Mouse (Mus musculus): ENCODE measurements around the gene Strip1. TPM values are rescaled to one million over a fixed set of nuclear protein-coding genes. Genes with fewer than 3 reads are reported as not detected.
A peak's percentile ranks its signal among the peaks of the same experiment; 100 is the strongest.
"Not testable (repeated sequence)": the region's sequence is repeated elsewhere in the genome, so short reads cannot be mapped to it uniquely, and the experiment has no call there.

The Strip1 gene
- polyA plus RNA-seq, 1 experiment from 2014 or later: 79.8 TPM

GRCm38 (mm10) chr3:107652968-107653367 is 21.5 kb upstream of the Strip1 start:
- H3K36me3 ChIP-seq: no peaks in the 10 kb centered on the region
- WGBS: 96% methylated on average over 3 of the region's 3 CpGs
- H3K27ac ChIP-seq: no peak overlapping the region
- no peak for ATAC-seq (ENCODE audit: insufficient number of reproducible peaks, insufficient read depth, low FRiP score, low TSS enrichment, low read depth)
- H3K4me3 ChIP-seq (replicated peaks): no peak overlapping the region
- H3K27me3 ChIP-seq: no peaks in the 10 kb centered on the region
- no peaks in the 10 kb centered on the region for H3K4me1 ChIP-seq (replicated peaks)
- H3K4me2 ChIP-seq: no peak overlapping the region
- no peak overlapping the region for H3K9ac ChIP-seq (replicated peaks)
- H3K9me3 ChIP-seq: no peaks in the 10 kb centered on the region

GRCm38 (mm10) chr3:107650276-107650675 is 18.8 kb upstream of the Strip1 start:
- H3K4me2 ChIP-seq; ATAC-seq (ENCODE audit: insufficient number of reproducible peaks, insufficient read depth, low FRiP score, low TSS enrichment, low read depth); H3K9me3 ChIP-seq; H3K36me3 ChIP-seq; H3K27me3 ChIP-seq; H3K27ac ChIP-seq; H3K9ac ChIP-seq (replicated peaks); H3K4me3 ChIP-seq (replicated peaks); H3K4me1 ChIP-seq (replicated peaks): not testable (repeated sequence)
- 75% methylated on average over 5 of the region's 5 CpGs for WGBS

- ATAC-seq (ENCODE audit: insufficient number of reproducible peaks, insufficient read depth, low FRiP score, low TSS enrichment, low read depth): no peak
- Histone ChIP-seq H3K36me3 (no peaks in the 10 kb centered on the region), H3K27ac (no peak overlapping the region), H3K4me3 (replicated peaks) (no peak overlapping the region), H3K4me1 (replicated peaks) (no peaks in the 10 kb centered on the region), H3K27me3 (no peaks in the 10 kb centered on the region), H3K4me2 (no peak overlapping the region), H3K9me3 (no peaks in the 10 kb centered on the region), H3K9ac (replicated peaks) (no peak overlapping the region)
- WGBS: 93% methylated on average over 3 of the region's 3 CpGs
Measured at GRCm38 (mm10) chr3:107646947-107647346, 15.5 kb upstream of the Strip1 start.

DNA sequence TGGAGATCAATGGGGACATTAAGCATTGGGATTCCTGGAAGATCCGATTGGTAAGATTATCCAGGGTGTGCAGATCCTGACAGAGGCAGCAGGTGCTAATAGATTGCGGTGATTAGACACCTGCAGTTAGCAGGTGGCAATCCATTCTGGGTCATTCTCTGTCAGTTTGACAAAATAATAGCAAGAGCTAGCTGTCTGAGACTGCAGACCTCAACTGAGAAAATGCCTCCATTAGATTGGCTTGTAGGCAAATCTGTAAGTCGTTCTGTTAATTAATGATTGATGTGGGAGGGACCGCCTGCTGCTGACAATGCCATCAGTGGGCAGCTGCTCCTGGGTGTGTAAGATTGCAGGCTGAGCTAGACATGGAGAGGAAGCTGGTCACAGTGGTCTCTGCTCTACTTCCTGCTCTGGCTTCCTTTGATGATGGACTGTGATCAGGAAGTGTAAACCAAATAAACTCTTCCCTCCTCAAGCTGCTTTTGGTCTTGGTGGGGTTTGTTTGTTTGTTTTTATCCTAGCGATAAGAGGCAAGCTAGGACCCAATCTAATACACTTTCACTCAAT is 6.2 kb upstream of the Strip1 start:
- Histone ChIP-seq H3K27me3 (no peaks in the 10 kb centered on the region), H3K4me1 (replicated peaks) (no peaks in the 10 kb centered on the region), H3K4me3 (replicated peaks) (no peak overlapping the region), H3K36me3 (no peaks in the 10 kb centered on the region), H3K9ac (replicated peaks) (no peak overlapping the region), H3K4me2 (no peak overlapping the region), H3K9me3 (no peaks in the 10 kb centered on the region), H3K27ac (no peak overlapping the region)
- 63% methylated on average over 5 of the region's 5 CpGs for WGBS
- no peak for ATAC-seq (ENCODE audit: insufficient number of reproducible peaks, insufficient read depth, low FRiP score, low TSS enrichment, low read depth)

GRCm38 (mm10) chr3:107636236-107636635 is 4.7 kb upstream of the Strip1 start:
- ATAC-seq (ENCODE audit: insufficient number of reproducible peaks, insufficient read depth, low FRiP score, low TSS enrichment, low read depth): no peak
- no peak overlapping the region for H3K9ac ChIP-seq (replicated peaks)
- H3K27me3 ChIP-seq: no peaks in the 10 kb centered on the region
- H3K4me2 ChIP-seq: no peak overlapping the region
- H3K36me3 ChIP-seq: no peaks in the 10 kb centered on the region
- no peak overlapping the region for H3K4me3 ChIP-seq (replicated peaks)
- no peak overlapping the region for H3K27ac ChIP-seq
- WGBS: 76% methylated on average over 3 of the region's 3 CpGs
- no peaks in the 10 kb centered on the region for H3K4me1 ChIP-seq (replicated peaks)
- no peaks in the 10 kb centered on the region for H3K9me3 ChIP-seq

DNA sequence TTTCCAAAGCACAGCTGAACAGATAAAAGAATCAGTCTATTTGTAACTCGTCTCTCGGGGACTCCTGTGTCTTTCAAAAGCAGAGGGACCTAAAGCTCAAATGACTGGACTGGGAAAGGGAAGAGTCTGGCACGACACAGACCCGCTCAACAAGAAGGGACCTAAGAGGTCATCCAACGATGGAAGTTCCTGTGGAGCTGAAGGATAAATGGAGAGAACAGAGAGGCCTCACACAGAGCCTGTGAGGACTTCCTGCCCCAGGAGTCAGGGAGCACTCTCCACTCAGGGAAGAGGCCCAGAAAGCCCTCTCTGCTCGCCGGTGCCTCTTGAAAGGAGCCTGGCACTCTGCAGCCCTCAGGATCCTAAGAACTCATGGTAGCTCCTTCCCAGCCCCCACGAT is 4.3 kb upstream of the Strip1 start:
- no peak for ATAC-seq (ENCODE audit: insufficient number of reproducible peaks, insufficient read depth, low FRiP score, low TSS enrichment, low read depth)

DNA sequence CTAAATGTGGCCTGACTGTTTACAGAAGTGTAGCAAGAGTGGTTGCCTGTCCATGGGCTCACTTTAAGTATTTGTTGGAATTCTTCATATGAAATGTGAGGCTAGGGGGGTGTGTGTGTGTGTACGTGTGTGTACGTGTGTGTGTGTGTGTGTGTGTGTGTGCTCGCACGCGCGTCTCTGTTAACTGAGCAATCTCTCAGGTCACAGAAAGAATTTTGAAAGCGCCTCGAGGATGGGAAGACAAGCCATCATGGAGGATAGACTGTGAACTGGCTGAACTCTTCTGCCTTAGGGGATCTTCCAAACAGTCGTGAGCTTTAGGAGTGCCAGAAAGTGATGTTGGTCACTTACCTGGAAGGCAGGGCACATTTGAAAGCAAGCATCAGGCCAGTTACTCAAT is 2.4 kb upstream of the Strip1 start:
- 87% methylated on average over 9 of the region's 9 CpGs for WGBS
- Histone ChIP-seq H3K4me3 (replicated peaks) (no peak overlapping the region), H3K36me3 (peaks cover 7% of the 10 kb centered on the region; the same call in 1 of the 2 replicates), H3K9me3 (no peaks in the 10 kb centered on the region), H3K9ac (replicated peaks) (no peak overlapping the region), H3K27ac (no peak overlapping the region), H3K27me3 (no peaks in the 10 kb centered on the region), H3K4me2 (no peak overlapping the region), H3K4me1 (replicated peaks) (peaks cover 6% of the 10 kb centered on the region; the same call in 1 of the 2 replicates)
- ATAC-seq (ENCODE audit: insufficient number of reproducible peaks, insufficient read depth, low FRiP score, low TSS enrichment, low read depth): no peak

More for the DNA sequence above, 4.3 kb upstream of the Strip1 start:
- Histone ChIP-seq H3K9me3 (no peaks in the 10 kb centered on the region), H3K27ac (no peak overlapping the region), H3K9ac (replicated peaks) (no peak overlapping the region), H3K4me1 (replicated peaks) (no peaks in the 10 kb centered on the region), H3K36me3 (no peaks in the 10 kb centered on the region), H3K4me2 (no peak overlapping the region), H3K4me3 (replicated peaks) (no peak overlapping the region), H3K27me3 (no peaks in the 10 kb centered on the region)
- 61% methylated on average over 8 of the region's 8 CpGs for WGBS

DNA sequence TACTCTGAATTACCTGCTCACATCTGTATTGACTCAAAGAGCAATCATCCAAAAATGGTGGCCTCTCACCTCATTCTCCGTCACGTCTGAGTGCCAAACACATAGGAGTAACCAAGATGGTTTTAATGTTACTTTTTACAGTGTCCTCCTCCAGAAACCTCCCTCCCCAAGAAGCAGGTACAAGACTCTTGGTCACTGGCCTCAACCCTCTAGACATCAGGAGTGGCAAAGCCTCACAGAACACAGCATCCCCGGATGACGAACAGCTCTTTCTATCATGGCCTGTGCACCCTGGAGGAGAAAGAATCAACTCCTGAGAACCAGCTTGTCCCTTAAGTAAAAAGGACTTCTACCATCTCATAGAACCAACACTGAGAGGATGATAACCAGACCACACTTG is 1.3 kb upstream of the Strip1 start:
- H3K9me3 ChIP-seq: no peaks in the 10 kb centered on the region
- H3K36me3 ChIP-seq: peaks cover 17% of the 10 kb centered on the region; the same call in 1 of the 2 replicates
- H3K27ac ChIP-seq: no peak overlapping the region
- no peak for ATAC-seq (ENCODE audit: insufficient number of reproducible peaks, insufficient read depth, low FRiP score, low TSS enrichment, low read depth)
- no peak overlapping the region for H3K4me2 ChIP-seq
- H3K4me1 ChIP-seq (replicated peaks): peaks cover 6% of the 10 kb centered on the region; the same call in 1 of the 2 replicates
- WGBS: 70% methylated on average over 4 of the region's 4 CpGs
- no peak overlapping the region for H3K4me3 ChIP-seq (replicated peaks)
- H3K9ac ChIP-seq (replicated peaks): no peak overlapping the region
- H3K27me3 ChIP-seq: no peaks in the 10 kb centered on the region

DNA sequence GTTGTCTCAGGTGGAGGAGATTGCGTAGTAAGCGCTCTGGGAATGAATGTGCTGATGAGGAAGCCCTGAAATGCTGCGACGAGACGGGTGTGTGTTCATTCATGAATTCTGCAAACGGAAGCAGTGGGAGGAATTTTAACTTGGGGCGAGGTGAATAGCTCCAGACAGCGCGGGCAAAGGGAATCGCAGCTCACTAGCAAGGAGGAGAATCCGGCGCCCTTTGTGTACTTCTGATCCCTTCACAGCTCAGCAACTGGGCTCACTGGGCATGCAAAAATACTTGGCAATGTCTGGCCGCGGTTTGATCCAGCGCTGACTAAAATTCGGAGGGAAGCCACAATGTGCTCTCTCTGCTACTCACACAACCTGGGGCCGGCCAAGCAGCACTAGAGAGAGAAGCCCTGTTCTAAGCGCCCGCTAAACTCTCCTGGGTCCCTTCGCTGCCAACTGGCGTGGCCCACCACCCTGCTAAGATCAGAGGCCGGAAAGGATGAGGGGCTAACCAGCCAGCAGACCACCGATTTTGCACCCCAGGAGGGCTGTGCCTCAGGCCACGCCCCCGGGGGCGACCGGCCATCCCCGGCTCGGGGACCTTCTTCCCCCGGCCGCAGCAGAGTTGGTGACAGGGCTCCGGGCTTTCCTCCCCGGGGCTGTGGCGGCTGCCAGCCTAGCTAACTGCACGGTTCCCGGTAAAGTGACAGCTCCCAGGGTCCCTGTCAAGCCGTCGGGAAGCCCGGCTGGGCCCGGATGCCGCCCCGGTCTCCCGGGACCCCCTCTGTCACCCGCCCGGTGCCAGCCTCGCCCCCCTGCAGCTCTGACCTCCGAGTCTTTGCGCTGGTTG is 592 bp downstream of the Strip1 start, which contains the start of gene Gm10961:
TSS of gene Gm10961 (plus strand) at position 641 of the 841 bp plus-strand sequence.
- H3K9me3 ChIP-seq: no peaks in the 10 kb centered on the region
- 1% methylated on average over 48 of the region's 48 CpGs for WGBS
- no peaks in the 10 kb centered on the region for H3K27me3 ChIP-seq
- peak; percentile 63 for ATAC-seq (ENCODE audit: insufficient number of reproducible peaks, insufficient read depth, low FRiP score, low TSS enrichment, low read depth)
- peaks cover 35% of the 10 kb centered on the region for H3K36me3 ChIP-seq
- H3K9ac ChIP-seq (replicated peaks): peak within 1 kb of the TSS; percentile 95
- H3K4me1 ChIP-seq (replicated peaks): peaks cover 6% of the 10 kb centered on the region; the same call in 1 of the 2 replicates
- H3K4me3 ChIP-seq (replicated peaks): peak within 1 kb of the TSS; percentile 98
- peak within 1 kb of the TSS; percentile 79 for H3K4me2 ChIP-seq
- peak within 1 kb of the TSS; percentile 92 for H3K27ac ChIP-seq

GRCm38 (mm10) chr3:107629411-107629810 is 2.1 kb downstream of the Strip1 start:
- Histone ChIP-seq H3K4me1 (replicated peaks) (peaks cover 6% of the 10 kb centered on the region; the same call in 1 of the 2 replicates), H3K4me2 (no peak overlapping the region), H3K27me3 (no peaks in the 10 kb centered on the region), H3K9ac (replicated peaks) (no peak overlapping the region), H3K9me3 (no peaks in the 10 kb centered on the region), H3K4me3 (replicated peaks) (no peak overlapping the region), H3K36me3 (peaks cover 50% of the 10 kb centered on the region), H3K27ac (no peak overlapping the region)
- WGBS: 91% methylated on average over 4 of the region's 4 CpGs
- no peak for ATAC-seq (ENCODE audit: insufficient number of reproducible peaks, insufficient read depth, low FRiP score, low TSS enrichment, low read depth)

DNA sequence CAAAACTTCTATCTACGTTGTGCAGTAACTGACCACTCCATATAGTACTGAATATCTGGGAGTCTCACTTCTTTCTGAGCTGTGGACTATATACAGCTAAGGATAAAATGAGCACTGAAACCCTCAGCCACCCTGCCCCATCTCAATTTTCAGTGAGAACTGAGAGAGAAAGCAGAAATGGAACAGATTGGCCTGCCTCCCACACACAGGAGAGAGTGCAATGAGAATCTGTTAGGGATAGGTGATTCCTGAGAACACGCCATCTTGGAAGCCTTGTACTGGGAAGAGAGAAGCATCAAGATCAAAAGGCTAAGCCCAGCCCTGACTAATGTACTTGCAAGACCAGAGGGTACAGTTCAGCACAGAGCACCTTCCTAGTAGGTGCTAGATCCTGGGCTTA is 2.9 kb downstream of the Strip1 start:
- 94% methylated on average over 2 of the region's 2 CpGs for WGBS
- no peak overlapping the region for H3K9ac ChIP-seq (replicated peaks)
- ATAC-seq (ENCODE audit: insufficient number of reproducible peaks, insufficient read depth, low FRiP score, low TSS enrichment, low read depth): no peak
- no peak overlapping the region for H3K27ac ChIP-seq
- no peaks in the 10 kb centered on the region for H3K9me3 ChIP-seq
- H3K36me3 ChIP-seq: peaks cover 59% of the 10 kb centered on the region
- H3K4me3 ChIP-seq (replicated peaks): no peak overlapping the region
- peaks cover 6% of the 10 kb centered on the region; the same call in 1 of the 2 replicates for H3K4me1 ChIP-seq (replicated peaks)
- H3K27me3 ChIP-seq: no peaks in the 10 kb centered on the region
- no peak overlapping the region for H3K4me2 ChIP-seq
